Mouse (Mus musculus) MN1 (cell line): ENCODE measurements around the gene Ppa2.

Source experiments
- DNase-seq: peaks from one replicate; pipeline ENCODE4 v3.0.0-alpha.2; 2016; ENCODE audit warnings: low spot score

Ppa2 gene

DNA sequence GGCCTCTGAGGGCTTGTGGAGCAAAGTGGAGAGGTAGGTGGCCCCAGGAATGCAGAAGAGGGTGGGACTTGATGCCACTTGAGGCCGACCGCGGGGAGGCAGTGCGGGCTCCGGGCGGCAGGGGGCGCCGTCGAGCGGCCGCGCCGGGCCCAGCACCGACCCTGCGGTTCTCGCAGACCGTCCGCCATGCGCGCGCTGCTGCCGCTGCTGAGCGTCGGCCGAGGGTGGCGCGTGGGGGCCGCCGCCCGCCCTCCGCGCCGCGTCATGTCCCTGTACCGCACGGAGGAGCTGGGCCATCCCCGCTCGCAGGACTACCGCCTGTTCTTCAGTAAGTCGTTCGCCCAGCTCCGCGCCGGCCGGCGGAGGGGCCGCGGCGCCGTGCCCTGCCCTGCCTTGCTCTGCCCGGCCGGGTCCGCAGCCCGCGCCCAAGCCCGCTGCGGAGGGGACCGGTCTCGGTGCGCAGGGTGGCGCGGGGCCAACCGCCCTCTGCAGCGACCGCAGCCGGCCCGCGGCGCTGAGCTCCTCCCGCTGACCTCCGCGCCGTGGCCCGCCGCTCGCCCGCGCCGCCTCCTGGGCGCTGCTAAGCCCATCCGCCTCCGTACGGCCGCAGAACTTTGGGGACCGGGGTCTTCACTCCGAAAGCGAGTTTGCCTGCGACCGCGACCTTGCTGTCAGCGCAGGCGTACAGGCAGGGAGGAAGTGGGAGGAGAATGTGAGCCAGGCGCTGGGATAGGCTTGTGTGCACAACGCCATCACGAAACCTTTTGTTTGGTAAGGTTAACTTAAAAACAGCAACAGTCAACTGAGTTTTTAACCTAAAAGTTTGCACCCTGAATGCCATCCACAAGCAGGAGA lies at the start of gene Ppa2:
TSS of gene Ppa2 (plus strand) at position 157 of the 855 bp plus-strand sequence.
- DNase-seq = peak; percentile 81

DNA sequence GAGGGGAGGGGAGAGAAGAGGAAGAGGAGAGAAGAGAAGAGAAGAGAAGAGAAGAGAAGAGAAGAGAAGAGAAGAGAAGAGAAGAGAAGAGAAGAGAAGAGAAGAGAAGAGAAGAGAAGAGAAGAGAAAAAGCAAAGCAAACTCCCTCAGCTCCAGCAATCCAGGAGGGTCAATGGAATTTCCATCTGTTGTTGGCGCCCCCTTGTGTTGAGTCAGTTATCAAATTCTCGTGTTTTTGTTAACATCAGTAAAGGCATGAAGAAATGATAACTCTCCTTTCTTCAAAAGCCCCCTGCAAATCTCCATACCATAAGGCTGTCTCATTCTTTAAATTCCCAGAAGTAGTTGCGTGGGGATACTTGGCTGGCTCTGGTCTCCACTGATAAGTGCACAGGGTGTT lies 38.0 kb upstream of the Ppa2 start:
- DNase-seq = peak; percentile 48

DNA sequence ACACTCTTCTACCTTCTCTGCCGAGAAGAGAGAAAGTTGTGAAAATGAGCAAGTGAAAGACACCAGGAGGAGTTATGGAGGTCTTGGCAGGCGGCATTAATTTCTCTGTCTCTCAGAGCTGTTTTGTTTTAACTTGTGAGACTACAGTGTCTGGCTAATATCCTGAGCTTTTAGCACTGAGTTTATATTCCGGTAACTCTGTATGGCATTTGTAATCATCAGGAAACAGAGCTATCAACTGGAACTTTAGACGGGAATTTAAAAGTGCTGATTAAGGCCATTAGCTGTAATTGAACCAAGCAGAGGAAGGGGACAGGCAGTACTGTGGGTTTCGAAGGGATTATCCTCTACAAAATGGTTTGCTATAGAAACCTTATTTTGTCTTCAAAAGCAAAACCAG lies 25.3 kb upstream of the Ppa2 start:
- DNase-seq = no peak

DNA sequence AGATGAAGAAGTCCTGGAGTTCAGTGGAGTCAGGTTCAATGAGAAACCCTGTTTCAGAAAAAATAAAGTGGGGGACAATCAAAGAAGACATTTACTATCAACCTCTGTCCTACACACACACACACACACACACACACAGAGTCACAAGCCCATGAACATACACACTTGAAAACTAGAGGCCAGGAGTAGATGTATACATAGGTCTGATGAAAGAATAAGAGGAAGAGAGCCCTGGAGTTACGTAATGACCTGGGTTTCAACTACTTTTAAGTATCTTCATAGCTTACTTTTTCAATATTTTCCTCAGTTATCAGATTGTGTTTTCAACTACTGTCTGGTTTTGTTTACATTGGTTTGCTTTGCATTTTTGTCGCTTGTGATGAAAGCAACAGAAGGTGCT lies 21.1 kb upstream of the Ppa2 start:
- no peak for DNase-seq

DNA sequence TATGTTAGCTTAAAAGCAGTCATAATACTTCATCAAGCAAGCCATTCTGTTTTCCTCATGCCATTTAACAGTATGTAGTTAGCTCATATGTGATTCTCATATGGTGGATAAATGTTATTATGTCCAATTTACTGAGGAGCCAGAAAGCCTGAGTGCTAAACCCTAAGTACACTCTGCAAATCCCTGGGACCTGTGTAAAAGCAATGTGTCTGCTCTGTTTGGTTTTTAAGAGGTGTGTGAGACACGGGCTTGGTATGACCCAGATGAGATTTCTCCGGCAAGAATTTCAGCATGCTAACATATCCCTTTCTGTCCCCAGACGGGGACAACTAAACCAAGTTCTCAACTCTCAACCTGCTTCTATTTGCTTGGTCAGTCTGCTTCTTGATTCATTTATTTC lies 5.6 kb upstream of the Ppa2 start:
- DNase-seq = no peak

DNA sequence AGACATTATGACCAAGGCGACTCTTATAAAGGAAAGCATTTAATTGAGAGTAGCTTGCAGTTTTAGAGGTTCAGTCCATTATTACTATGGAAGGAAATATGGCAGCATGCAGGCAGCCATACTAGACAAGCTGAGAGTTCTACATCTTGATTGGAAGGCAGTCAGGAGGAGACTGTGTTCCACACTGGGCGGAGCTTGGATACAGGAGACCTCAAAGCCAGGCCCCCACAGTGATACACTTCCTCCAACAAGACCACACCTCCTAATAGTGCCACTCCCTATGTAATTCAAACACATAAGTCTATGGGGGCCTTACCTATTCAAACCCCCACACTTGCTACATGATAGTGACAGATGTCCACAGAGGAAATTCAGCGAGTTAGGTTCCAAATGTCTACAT lies 1.5 kb upstream of the Ppa2 start:
- no peak for DNase-seq

DNA sequence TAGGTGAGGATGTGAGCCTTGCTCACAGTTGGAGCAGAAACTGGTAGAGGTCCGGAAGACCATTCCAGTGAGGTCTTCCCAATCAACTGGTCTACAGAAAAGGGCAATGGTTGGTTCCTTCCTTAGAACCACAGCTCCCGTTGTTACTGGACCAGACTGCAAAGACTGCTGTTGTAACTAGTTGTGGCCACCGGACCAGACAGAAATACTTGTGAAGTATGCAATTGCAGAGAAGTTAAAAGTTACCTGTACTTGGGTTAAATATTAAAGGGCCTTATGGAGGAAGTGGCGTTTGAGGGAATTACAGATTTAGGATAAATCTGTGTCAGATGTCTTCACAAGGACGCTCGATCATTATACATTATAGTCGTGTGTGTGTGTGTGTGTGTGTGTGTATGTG lies 551 bp upstream of the Ppa2 start:
- DNase-seq = no peak

DNA sequence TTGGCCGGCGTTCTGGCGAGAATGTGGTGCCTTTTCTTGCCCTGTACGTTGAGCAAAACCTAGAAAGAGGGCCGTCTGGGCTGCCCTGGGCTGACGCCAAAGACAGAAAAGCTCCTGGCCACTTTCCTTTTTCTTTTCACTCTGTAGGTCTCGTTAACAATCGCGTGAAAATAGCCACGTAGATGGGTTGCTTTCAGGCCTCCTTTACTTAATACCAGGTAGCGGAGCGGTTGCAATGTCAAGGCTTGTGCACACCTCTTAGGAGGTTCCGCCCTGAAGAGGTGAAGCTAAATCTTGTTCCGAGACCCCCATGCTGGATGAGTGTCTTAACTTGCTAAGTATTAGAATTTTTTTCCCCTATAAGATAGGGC lies 884 bp downstream of the Ppa2 start:
- peak; percentile 36 for DNase-seq

DNA sequence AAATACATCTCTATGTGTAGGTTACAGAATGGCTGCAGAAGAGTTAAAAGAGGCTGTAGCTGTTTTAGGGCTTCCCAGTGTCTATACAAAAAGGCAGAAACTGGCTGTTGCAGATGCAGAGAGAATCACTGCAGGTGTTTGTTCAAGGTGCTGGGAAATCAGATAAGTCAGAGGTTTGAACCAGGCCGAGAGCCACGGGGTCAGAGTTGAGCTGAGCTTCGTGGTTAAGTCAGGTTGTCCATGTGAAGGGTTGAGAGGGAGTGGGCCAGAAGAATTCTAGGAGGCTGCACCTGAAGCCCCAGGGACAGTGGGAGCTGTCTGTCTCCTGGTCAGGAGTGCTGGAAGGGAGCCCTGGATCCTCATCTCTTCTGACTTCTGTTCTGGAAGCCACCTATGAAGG lies 2.4 kb downstream of the Ppa2 start:
- DNase-seq = no peak

DNA sequence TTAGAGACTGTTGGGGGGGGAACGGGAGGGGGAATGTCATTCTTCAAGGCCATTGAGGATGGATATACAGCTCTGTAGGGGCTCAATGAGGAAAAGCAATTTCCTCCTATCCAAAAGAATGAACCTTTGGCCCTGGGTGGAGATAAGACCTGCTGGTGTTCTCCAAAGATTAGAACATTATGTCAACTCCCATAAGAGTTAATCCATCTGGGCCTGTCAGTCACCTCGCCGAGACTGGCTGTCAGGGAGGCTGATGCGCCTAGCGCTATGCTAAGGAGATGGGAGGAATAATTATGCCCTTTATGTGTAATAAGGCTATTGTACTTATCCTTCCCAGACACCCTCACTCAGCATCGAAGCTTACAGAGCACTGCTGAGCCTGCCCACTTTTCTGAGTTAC lies 2.9 kb downstream of the Ppa2 start:
- DNase-seq = no peak

DNA sequence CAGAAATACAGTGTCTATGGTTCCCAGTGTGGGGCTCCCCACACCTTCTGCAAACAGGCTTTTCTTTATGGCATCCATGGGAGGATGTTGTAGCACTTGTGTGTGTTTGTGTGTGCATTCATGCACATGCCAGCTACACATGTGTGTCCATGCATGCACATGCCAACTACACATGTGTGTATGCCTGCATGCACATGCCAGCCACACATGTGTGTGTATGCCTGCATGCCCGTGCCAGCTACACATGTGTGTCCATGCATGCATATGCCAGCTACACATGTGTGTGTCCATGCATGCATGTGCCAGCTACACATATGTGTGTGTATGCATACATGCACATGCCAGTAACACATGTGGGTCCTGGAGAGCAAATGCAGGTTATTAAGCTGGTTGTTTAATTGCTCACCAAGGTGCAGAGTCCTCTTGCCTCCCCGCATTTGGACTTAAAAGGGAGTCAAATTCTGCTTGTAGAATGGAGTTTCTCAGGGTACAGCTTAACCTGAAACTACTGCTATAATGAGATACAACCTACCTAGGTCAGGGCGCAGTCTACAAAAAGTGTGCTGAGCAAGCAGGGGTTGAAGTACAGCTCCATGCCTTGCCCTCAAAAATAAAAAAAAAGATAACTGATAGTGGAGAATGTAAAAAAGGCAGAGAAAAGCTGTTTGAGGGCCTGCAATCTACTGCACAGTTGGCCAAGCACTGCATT lies 3.7 kb downstream of the Ppa2 start:
- DNase-seq = no peak

DNA sequence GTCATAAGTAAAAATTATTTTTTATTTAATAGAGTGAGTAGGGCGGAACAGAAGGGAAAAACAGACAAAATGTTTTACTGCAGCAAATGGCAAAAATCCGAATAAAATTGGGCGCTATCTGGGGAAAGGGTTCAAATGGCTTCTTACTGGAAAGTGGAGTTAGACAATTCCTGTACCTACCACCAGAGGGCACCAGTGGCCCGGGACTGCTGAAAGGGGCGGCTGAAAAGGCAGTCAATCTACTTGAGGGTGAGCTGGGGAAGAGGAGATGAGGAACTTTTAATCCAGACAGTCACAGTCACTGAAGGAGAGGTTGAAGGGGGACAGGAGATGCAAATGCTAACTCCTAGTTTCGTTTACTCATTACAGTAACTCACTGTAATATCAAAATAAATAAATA lies 4.6 kb downstream of the Ppa2 start:
- peak; percentile 68 for DNase-seq

DNA sequence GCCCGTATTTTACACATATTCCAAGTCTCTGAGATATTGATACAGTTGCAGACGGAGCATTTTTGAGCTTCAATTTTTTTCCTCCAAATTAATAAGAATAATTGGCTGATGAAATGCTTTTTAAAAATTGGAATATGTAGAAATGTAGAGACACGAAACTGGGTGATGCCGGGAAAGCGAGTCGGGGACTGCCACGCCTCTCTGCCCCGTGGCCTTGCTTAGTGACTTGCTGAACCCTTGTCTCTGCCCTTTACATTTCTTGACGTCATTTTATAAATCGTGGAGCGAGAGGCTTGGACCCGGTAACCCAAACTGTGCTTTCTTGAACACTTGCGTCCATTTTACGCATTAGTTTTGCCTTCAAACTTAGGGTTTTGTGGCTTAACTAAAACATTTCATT lies 5.1 kb downstream of the Ppa2 start:
- no peak for DNase-seq

DNA sequence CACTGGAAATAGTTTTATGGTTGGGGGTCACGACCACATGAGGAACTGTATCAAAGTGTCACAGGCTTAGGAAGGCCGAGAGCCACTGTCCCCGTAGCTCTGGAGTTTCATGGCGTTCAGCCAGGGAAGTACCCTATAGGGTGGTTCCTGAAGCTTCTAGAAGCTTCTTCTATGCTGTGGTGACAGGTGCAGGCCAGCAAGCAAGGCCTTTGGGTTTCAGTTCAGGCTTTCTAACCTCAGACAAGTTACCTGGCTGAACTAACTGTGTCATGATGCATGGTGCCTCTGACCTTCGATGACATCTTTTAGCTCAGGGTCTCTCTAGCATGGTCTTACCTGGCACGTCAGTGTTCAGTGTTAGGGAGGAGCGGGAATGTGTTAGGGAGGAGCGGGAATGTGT lies 5.7 kb downstream of the Ppa2 start:
- no peak for DNase-seq

DNA sequence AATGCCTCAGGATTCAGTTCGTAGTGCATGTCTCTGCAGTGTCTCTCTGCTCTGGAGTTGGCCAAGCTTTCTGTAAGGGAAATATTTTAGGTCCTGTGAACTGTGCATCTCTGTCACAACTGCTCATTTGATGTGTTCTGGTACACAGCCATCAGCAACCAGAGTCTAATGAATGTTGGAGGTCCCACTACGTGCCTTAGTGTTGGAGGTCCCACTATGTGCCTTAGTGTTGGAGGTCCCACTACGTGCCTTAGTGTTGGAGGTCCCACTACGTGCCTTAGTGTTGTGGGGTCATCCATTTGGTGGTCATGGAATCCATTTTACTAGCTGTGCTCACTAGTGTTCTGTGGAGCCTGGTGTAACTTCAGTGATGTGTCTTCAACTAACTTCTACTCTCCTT lies 7.9 kb downstream of the Ppa2 start:
- DNase-seq = no peak

DNA sequence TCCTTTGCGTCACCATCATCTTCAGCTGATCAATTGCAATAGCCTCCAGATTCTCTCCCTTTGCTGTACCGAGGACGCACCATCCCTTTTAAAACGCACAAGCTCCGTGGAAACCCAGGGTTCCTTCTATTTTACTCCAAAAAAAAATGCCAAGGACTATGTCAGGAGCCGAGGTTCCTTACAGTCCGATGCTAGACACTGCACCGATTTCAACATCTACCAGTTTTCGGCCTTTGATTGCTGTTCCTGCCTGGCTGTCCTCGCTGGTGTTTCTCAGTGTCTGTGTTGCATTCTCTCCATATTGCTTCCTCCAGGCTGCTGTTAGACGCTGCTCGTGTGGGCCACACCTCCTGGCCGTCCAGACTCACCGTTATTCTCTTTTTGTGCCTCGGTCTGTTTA lies 8.7 kb downstream of the Ppa2 start:
- DNase-seq = no peak

DNA sequence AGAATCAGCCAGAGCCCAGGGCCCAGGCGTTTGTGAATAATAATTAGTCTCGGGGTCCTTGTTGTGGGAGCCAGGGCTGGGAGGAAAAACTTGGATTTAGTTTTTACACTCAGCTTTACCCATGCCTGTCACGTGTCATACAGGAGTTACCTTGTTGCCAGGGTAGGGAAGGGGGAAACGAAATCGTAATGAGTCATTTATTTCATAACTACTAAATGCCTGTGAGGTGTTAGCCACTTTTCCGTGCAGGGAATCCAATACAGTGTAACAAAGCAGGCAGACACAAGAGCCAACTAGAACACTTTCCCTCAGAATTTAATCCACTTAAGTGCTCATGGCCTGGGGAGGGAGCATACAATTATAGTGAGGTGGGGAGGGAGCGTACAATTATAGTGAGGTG lies 9.9 kb downstream of the Ppa2 start:
- no peak for DNase-seq

DNA sequence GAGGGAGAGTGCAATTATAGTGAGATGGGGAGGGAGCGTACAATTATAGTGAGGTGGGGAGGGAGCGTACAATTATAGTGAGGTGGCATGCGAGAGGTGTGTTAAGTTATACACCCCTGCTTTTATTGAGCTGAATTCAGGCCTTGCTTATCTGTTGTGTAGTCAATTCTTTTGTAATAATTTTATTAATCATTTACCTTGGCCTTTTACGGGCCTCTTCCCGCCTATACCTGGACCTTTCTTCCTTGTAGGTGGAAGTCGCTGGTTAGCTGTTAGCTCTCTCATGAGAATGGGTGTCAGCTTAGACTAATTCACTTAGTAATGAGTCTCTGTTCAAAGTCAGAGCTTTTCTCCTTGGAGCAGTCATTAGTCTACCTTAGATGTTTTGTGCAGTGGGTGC lies 10.4 kb downstream of the Ppa2 start:
- DNase-seq = no peak

DNA sequence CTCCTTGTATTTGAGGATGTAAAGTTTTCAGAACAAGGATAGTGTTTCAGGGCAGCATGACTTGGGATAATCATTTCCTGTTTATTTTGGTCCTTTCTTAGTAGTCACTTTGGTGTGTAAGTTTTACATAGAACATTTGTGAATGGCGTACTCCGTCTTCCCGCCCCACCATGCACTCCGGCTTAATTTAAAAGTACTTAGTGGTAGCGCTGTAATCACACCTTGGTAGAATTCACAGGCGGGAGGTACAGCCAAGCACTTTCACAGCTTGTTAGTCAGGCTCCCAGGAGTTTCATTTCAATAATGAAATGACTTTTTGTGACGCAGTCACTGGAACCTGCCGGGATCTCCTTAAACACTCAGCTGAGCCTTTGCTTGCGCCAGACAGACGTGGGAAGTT lies 12.0 kb downstream of the Ppa2 start:
- no peak for DNase-seq

DNA sequence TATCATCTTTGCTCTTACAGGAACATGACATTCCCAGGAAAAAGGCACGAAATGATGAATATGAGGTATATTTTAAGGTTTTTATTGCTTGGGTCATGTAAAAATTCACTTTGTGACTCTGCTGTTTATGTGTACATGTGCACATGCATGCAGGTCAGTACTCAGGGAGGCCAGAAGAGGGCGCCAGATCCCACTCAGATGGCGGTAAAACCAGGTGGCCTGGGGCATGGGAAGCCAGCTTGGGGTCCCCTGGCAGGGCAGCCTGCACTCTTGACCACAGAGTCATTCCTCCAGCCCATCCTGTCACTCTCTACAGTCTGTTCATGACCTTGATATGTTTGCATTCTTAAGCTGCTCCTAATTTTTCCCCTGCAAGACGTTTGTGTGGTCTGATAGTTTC lies 12.6 kb downstream of the Ppa2 start:
- no peak for DNase-seq

DNA sequence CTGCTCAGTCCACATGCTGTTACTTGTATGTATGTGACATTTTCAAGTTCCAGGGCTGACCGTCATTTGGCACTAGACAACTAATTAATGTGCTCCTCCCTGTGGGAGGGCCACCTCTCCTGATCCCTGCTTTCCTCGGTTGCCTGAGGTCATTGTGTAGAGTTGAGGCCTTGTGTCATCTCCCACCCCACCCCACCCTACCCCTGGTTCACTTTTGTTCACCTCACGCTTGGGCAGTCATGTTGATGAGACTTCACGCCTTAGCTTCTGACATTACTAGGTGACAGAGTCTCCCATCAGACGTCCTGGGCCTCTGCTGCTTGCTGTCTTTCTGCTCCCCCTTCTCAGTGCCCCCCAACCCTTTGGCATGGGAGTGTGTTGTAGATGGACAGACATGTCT lies 15.2 kb downstream of the Ppa2 start:
- DNase-seq = no peak

DNA sequence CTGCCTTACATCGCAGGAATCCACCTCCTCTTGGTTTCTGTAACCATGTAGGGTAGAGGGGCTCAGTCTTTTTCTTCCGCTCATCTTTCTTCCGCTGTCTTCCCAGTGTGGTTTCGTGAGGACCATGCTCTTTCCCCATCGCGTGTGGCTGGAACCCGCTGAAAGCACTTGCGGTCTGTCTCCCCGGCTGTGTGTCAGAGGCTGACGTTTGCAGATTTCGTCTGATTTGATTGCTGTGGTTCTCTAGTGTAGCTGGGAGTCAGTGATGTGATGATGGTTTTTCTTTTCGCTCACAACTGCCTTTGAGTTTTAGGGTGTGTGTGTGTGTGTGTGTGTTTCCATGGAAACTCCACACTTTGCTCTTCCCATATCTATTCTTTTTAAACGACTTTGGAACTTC lies 18.6 kb downstream of the Ppa2 start:
- no peak for DNase-seq

DNA sequence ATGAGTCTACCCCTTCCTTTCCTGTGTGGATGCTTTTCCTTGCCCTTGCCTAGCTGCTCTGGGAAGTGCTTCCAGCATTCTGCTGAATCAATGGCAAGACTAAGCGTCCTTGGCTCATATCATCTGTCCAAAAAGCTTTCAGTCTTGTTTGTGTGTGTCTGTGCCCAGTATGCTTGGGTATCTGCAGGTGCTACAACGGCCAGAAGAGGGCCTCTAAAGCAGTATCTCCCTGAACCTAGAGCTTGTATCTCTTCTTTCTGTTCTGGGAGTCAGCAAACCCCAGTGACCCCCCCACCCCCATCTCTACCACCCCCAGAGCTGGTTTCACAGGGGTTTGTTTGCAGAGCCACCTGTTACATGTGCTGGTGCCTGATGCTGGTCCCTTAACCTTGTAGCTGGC lies 19.5 kb downstream of the Ppa2 start:
- DNase-seq = no peak
